Mouse (Mus musculus) lung, embryonic 14.5 days (tissue): ENCODE results near the gene Cdc14b. TPM values are rescaled to one million over a fixed set of nuclear protein-coding genes. Genes with fewer than 3 reads are reported as not detected.

Source experiments
- ATAC-seq: fragments of 200-750 bp; cut with Nextera tagmentation; 2 replicates; pipeline ENCODE4 v1.8.0; 2017; ENCODE audit warnings: mild to moderate bottlenecking, moderate TSS enrichment, moderate library complexity; ENCODE audit not compliant: insufficient read depth
- DNase-seq: peaks from one replicate; pipeline ENCODE4 v3.0.0-alpha.2; 2015
- H3K27ac ChIP-seq: fragments of 300-500 bp; sonication (generic); 2 replicates; pipeline ENCODE4 v1.5.1; 2014; ENCODE audit warnings: low read depth, mild to moderate bottlenecking, moderate library complexity
- H3K27me3 ChIP-seq: fragments of 300-500 bp; sonication (generic); 2 replicates; pipeline ENCODE4 v1.6.1; 2014; ENCODE audit warnings: low read length, control low read depth; ENCODE audit not compliant: insufficient read depth
- H3K36me3 ChIP-seq: fragments of 300-500 bp; sonication (generic); 2 replicates; pipeline ENCODE4 v1.6.1; 2014; ENCODE audit warnings: control low read depth; ENCODE audit not compliant: insufficient read depth
- H3K4me1 ChIP-seq: fragments of 300-500 bp; sonication (generic); 2 replicates; pipeline ENCODE4 v1.6.1; 2014; ENCODE audit warnings: antibody characterized with exemption, control low read depth; ENCODE audit not compliant: insufficient read depth
- H3K4me2 ChIP-seq: fragments of 300-500 bp; sonication (generic); 2 replicates; pipeline ENCODE4 v1.6.1; 2014; ENCODE audit warnings: mild to moderate bottlenecking
- H3K4me3 ChIP-seq: fragments of 300-500 bp; sonication (generic); 2 replicates; pipeline ENCODE4 v1.5.1; 2014; ENCODE audit warnings: low read depth, low read length
- H3K9ac ChIP-seq: fragments of 300-500 bp; sonication (generic); 2 replicates; pipeline ENCODE4 v1.6.1; 2014
- H3K9me3 ChIP-seq: fragments of 300-500 bp; sonication (generic); 2 replicates; pipeline ENCODE4 v1.6.1; 2016; ENCODE audit warnings: low read depth, low read length, control low read depth
- CTCF ChIP-seq: IDR thresholded peaks from 2 replicates; pipeline ENCODE4 v1.5.1; 2016; ENCODE audit warnings: antibody characterized with exemption, low read depth
- WGBS: fragments of 180-500 bp; shearing (Covaris S2); extraction: QIAGEN DNeasy Blood & Tissue Kit; methylation state at CpG from one replicate; pipeline ENCODE4 v1.1.7; 2014; 5-methylcytosine and 5-hydroxymethylcytosine counted together
- polyA plus RNA-seq: library from polyadenylated mRNA; unstranded; fragments of >200 nt; fragmentation: Nextera tagmentation; extraction: Ambion mirVana; gene quantifications from 2 replicates; pipeline ENCODE4 v1.2.1, GENCODE M21; 2014

The Cdc14b gene
- polyA plus RNA-seq, 1 experiment from 2014 or later: 20.3 TPM

- no peak overlapping the region for H3K9ac ChIP-seq
- no peaks in the 10 kb centered on the region for H3K27me3 ChIP-seq
- WGBS: 63% methylated on average over 3 of the region's 3 CpGs
- H3K27ac ChIP-seq: no peak overlapping the region
- no peak overlapping the region for H3K4me3 ChIP-seq
- H3K4me2 ChIP-seq: no peak overlapping the region
- DNase-seq: peak; percentile 86
- peaks cover 19% of the 10 kb centered on the region for H3K36me3 ChIP-seq
- ATAC-seq: peak; percentile 27; the same call in 1 of the 2 replicates
- H3K9me3 ChIP-seq: no peaks in the 10 kb centered on the region
- no peaks in the 10 kb centered on the region for H3K4me1 ChIP-seq
- peak; percentile 87 for TF ChIP-seq CTCF
Observed at GRCm38 (mm10) chr13:64306078-64306477, 31.0 kb upstream of the Cdc14b start.

DNA sequence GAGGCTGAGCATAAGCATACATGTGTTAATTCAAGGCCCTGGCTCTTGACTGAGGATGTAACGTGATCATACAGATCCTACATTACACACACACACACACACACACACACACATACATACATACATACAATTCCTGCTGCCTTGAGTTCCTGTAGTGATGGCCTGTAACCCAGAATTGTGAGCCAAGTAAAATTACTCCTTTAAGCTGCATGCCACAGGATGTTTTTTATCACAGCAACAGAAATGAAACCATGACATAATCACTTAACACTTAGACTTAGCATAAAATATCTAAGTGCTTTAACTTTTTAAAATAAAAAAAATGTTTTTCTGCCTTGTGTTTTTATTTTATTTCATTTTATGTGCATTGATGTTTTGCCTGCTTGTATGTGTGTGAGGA lies 24.0 kb upstream of the Cdc14b start:
- Histone ChIP-seq H3K27ac (no peak overlapping the region), H3K27me3 (no peaks in the 10 kb centered on the region), H3K36me3 (peaks cover 23% of the 10 kb centered on the region), H3K4me1 (no peaks in the 10 kb centered on the region), H3K4me3 (no peak overlapping the region), H3K9me3 (no peaks in the 10 kb centered on the region), H3K4me2 (no peak overlapping the region), H3K9ac (no peak overlapping the region)
- ATAC-seq: no peak
- TF ChIP-seq CTCF: no peak
- DNase-seq: no peak
- 95% methylated on average over 1 of the region's 1 CpGs for WGBS

DNA sequence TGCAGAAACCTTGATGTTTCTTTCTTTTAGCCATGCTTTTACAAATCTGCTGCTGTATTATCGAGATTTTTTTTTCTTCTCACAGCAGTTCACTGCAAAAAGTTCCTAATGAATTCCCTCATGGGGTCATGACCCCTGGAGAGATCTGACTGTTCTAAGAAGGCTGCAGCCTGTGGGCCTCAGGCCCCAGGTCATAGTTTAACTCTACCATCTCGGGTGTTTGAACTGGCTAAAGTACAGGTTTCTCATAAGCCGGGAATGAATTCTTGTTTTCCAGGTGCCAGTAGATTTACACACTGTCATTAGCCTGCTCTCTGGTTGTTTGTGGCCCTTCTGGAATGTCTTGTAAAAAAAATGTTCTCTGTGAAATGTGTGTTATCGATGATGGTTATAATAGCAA lies 11.7 kb upstream of the Cdc14b start:
- H3K27me3 ChIP-seq: no peaks in the 10 kb centered on the region

DNA sequence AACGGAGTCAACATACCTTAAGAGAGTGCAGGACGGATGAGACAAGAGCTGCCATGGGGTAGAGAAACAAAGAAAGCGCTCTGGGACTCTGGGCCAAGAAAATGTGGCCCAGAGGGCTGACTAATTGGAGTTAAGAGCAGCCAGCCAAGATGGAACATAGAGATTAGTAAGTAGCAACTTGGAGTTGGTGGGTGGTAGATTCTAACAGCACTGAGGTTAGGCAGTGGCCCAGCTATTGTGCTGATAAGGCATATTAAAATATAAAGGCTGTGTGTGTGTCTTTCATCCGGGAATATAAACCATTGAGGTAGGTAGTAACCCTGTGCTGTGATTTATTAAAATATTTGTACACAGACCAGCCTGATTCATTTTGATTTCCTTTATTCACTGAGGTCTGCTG lies 11.2 kb upstream of the Cdc14b start:
- no peak overlapping the region for H3K4me2 ChIP-seq
- no peak overlapping the region for H3K9ac ChIP-seq
- WGBS: 68% methylated on average over 4 of the region's 4 CpGs
- H3K9me3 ChIP-seq: no peaks in the 10 kb centered on the region
- no peak for TF ChIP-seq CTCF
- H3K36me3 ChIP-seq: peaks cover under 1% of the 10 kb centered on the region; the same call in 1 of the 2 replicates
- no peak overlapping the region for H3K4me3 ChIP-seq
- DNase-seq: no peak
- H3K4me1 ChIP-seq: no peaks in the 10 kb centered on the region
- no peaks in the 10 kb centered on the region for H3K27me3 ChIP-seq
- no peak overlapping the region for H3K27ac ChIP-seq
- no peak for ATAC-seq

More for the DNA sequence above, 11.7 kb upstream of the Cdc14b start:
- Histone ChIP-seq H3K9me3 (no peaks in the 10 kb centered on the region), H3K36me3 (peaks cover 3% of the 10 kb centered on the region; the same call in 1 of the 2 replicates), H3K4me3 (no peak overlapping the region), H3K9ac (no peak overlapping the region), H3K4me1 (no peaks in the 10 kb centered on the region), H3K27ac (no peak overlapping the region), H3K4me2 (no peak overlapping the region)
- DNase-seq (no peak), ATAC-seq (no peak)
- WGBS: 31% methylated on average over 4 of the region's 4 CpGs
- no peak for TF ChIP-seq CTCF

DNA sequence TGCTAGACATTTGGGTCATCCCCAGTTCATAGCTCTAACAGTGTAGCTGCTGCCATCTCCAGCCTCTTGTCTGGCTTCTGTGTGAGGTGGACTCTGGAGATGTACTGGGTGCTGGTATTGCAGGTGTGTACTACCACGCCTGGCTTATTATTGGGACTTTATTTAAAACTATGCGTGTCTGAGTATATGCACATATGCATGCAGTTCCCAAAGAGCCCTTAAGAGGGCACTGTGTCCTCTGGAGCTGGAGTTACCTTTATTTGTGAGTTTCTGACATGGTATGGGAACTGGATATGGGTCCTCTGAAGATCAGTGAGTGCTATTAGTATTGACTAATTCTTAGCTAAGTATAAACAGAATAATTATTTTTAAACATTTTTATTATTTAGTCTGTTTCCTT lies 9.6 kb upstream of the Cdc14b start:
- H3K4me2 ChIP-seq: no peak overlapping the region
- 0 out of 2 replicates have a peak, but pooled peaks have one; percentile 34 for TF ChIP-seq CTCF
- ATAC-seq: no peak
- no peaks in the 10 kb centered on the region for H3K36me3 ChIP-seq
- no peak overlapping the region for H3K4me3 ChIP-seq
- H3K9me3 ChIP-seq: no peaks in the 10 kb centered on the region
- no peak overlapping the region for H3K9ac ChIP-seq
- 95% methylated on average over 2 of the region's 2 CpGs for WGBS
- H3K27ac ChIP-seq: no peak overlapping the region
- H3K27me3 ChIP-seq: no peaks in the 10 kb centered on the region
- no peaks in the 10 kb centered on the region for H3K4me1 ChIP-seq
- no peak for DNase-seq

DNA sequence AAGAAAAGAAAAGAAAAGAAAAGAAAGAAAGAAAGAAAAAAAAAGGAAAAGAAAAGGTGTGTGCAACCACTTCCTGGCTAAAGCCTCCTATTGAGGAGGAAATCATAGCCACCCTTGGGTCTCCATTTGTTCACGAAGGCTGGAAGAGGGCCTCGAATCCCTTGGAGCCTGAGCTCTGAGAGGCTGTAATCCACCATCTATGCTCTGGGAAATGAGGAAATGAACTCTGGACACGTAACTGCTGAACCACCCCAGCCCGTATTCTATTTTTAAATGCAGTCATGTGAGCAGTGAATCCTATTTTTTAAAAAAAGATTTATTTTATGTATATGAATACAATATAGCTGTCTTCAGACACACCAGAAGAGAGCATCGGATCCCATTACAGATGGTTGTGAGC lies 5.8 kb upstream of the Cdc14b start:
- Histone ChIP-seq H3K4me2 (no peak overlapping the region), H3K36me3 (no peaks in the 10 kb centered on the region), H3K9me3 (no peaks in the 10 kb centered on the region), H3K9ac (no peak overlapping the region), H3K4me3 (no peak overlapping the region), H3K27me3 (no peaks in the 10 kb centered on the region), H3K27ac (no peak overlapping the region), H3K4me1 (no peaks in the 10 kb centered on the region)
- TF ChIP-seq CTCF: no peak
- DNase-seq: no peak
- 83% methylated on average over 5 of the region's 5 CpGs for WGBS
- ATAC-seq: no peak

- no peak for ATAC-seq
- Histone ChIP-seq H3K4me3 (peak overlapping the region; percentile 83), H3K4me1 (peaks cover 5% of the 10 kb centered on the region; the same call in 1 of the 2 replicates), H3K36me3 (no peaks in the 10 kb centered on the region), H3K9me3 (no peaks in the 10 kb centered on the region), H3K27me3 (no peaks in the 10 kb centered on the region; the same call in 1 of the 2 replicates), H3K27ac (no peak overlapping the region), H3K9ac (peak overlapping the region; percentile 68; the same call in 1 of the 2 replicates), H3K4me2 (peak overlapping the region; percentile 99)
- no peak for TF ChIP-seq CTCF
- 17% methylated on average over 9 of the region's 9 CpGs for WGBS
- DNase-seq: no peak
Observed at GRCm38 (mm10) chr13:64275754-64276127, 651 bp upstream of the Cdc14b start.
